Mouse (Mus musculus) liver, embryonic 11.5 days (tissue): Measurements from ENCODE around the gene Dnaic1. TPM values are rescaled to one million over a fixed set of nuclear protein-coding genes. Genes with fewer than 3 reads are reported as not detected.

ENCODE experiments used
- ATAC-seq: fragments of 200-750 bp; cut with Nextera tagmentation; replicated peaks from 2 replicates; pipeline ENCODE4 v1.8.0; 2017; ENCODE audit warnings: moderate number of reproducible peaks, mild to moderate bottlenecking, moderate TSS enrichment, moderate library complexity; ENCODE audit not compliant: low FRiP score
- DNase-seq: peaks from one replicate; pipeline ENCODE4 v3.0.0-alpha.2; 2017; ENCODE audit warnings: low spot score
- H3K27ac ChIP-seq: fragments of 300-500 bp; sonication (generic); 2 replicates; pipeline ENCODE4 v1.5.1; 2014; ENCODE audit warnings: mild to moderate bottlenecking, low read depth, low read length, control low read depth
- H3K27me3 ChIP-seq: fragments of 300-500 bp; sonication (generic); replicated peaks from 2 replicates; pipeline ENCODE4 v1.6.1; 2014; ENCODE audit warnings: low read length, mixed read lengths; ENCODE audit not compliant: control insufficient read depth, insufficient read depth
- H3K36me3 ChIP-seq: fragments of 300-500 bp; sonication (generic); 2 replicates; pipeline ENCODE4 v1.6.1; 2014; ENCODE audit warnings: mild to moderate bottlenecking, low read length, moderate library complexity, mixed read lengths; ENCODE audit not compliant: control insufficient read depth, insufficient read depth
- H3K4me1 ChIP-seq: fragments of 300-500 bp; sonication (generic); replicated peaks from 2 replicates; pipeline ENCODE4 v1.6.1; 2014; ENCODE audit warnings: low read length, mixed read lengths; ENCODE audit not compliant: control insufficient read depth, insufficient read depth
- H3K4me2 ChIP-seq: fragments of 300-500 bp; sonication (generic); 2 replicates; pipeline ENCODE4 v1.6.1; 2014; ENCODE audit warnings: mild to moderate bottlenecking, control low read depth, moderate library complexity
- H3K4me3 ChIP-seq: fragments of 300-500 bp; sonication (generic); 2 replicates; pipeline ENCODE4 v1.5.1; 2014; ENCODE audit warnings: low read depth, low read length, control low read depth
- H3K9ac ChIP-seq: fragments of 300-500 bp; sonication (generic); 2 replicates; pipeline ENCODE4 v1.6.1; 2014; ENCODE audit warnings: low read depth, low read length, control low read depth
- H3K9me3 ChIP-seq: fragments of 300-500 bp; sonication (generic); 2 replicates; pipeline ENCODE4 v1.6.1; 2016; ENCODE audit warnings: low read length, inconsistent platforms, mixed read lengths; ENCODE audit not compliant: control insufficient read depth
- WGBS: fragments of 180-500 bp; shearing (Covaris S2); extraction: QIAGEN DNeasy Blood & Tissue Kit; methylation state at CpG from one replicate; pipeline ENCODE4 v1.1.7; 2014; 5-methylcytosine and 5-hydroxymethylcytosine counted together
- polyA plus RNA-seq: library from polyadenylated mRNA; unstranded; fragments of >200 nt; fragmentation: Nextera tagmentation; extraction: Ambion mirVana; gene quantifications from 2 replicates; pipeline ENCODE4 v1.2.1, GENCODE M21; 2014

The Dnaic1 gene
- polyA plus RNA-seq, 1 experiment from 2014 or later: 1.6 TPM

GRCm38 (mm10) chr4:41671963-41672480, 102.4 kb downstream of the Dnaic1 start:
- DNase-seq (no peak), ATAC-seq (no peak)
- Histone ChIP-seq H3K27me3 (peaks cover 39% of the 10 kb centered on the region), H3K4me3 (no peak overlapping the region), H3K4me2 (no peak overlapping the region), H3K4me1 (peaks cover 17% of the 10 kb centered on the region), H3K9ac (no peak overlapping the region), H3K36me3 (no peaks in the 10 kb centered on the region), H3K9me3 (no peaks in the 10 kb centered on the region), H3K27ac (no peak overlapping the region)
- WGBS: 18% methylated on average over 8 of the region's 8 CpGs

DNA sequence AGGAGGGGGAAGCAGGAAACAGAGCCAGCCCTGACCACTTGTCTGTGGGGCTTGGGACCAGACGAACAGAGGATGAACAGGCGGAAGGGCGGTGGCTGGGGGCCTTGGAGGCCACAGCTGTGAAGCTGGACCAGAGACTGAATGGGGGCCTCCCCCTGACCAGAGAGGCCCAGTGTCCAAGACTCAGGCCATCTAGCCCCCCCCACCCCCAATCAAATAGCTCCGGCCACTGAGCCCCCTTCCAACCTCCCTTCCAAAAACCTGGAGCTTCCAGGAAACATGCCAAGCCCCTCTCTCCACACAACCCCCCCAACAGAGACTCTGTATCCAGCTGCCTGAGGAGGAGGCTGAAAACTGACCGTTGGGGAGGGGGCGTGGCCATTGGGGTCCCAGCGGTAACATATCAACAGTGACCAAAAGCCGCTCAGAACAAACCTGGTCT, 103.0 kb downstream of the Dnaic1 start:
- Histone ChIP-seq H3K9ac (no peak overlapping the region), H3K4me2 (no peak overlapping the region), H3K9me3 (no peaks in the 10 kb centered on the region), H3K36me3 (no peaks in the 10 kb centered on the region), H3K27me3 (peaks cover 39% of the 10 kb centered on the region), H3K4me1 (peaks cover 17% of the 10 kb centered on the region), H3K27ac (no peak overlapping the region), H3K4me3 (no peak overlapping the region)
- DNase-seq (no peak), ATAC-seq (no peak)
- 29% methylated on average over 8 of the region's 8 CpGs for WGBS

- Histone ChIP-seq H3K27me3 (peaks cover 39% of the 10 kb centered on the region), H3K36me3 (no peaks in the 10 kb centered on the region), H3K4me2 (no peak overlapping the region), H3K4me3 (no peak overlapping the region), H3K27ac (no peak overlapping the region), H3K9ac (no peak overlapping the region), H3K4me1 (peaks cover 17% of the 10 kb centered on the region), H3K9me3 (no peaks in the 10 kb centered on the region)
- DNase-seq (no peak), ATAC-seq (no peak)
- WGBS: 65% methylated on average over 19 of the region's 19 CpGs
Measured at GRCm38 (mm10) chr4:41673186-41673585, 103.6 kb downstream of the Dnaic1 start.

GRCm38 (mm10) chr4:41676248-41677005, 106.9 kb downstream of the Dnaic1 start:
- no peak overlapping the region for H3K4me2 ChIP-seq
- peaks cover 37% of the 10 kb centered on the region for H3K27me3 ChIP-seq
- WGBS: 39% methylated on average over 17 of the region's 17 CpGs
- H3K27ac ChIP-seq: no peak overlapping the region; the same call in 1 of the 2 replicates
- no peak overlapping the region for H3K4me3 ChIP-seq
- DNase-seq (no peak), ATAC-seq (no peak)
- no peaks in the 10 kb centered on the region for H3K9me3 ChIP-seq
- no peaks in the 10 kb centered on the region for H3K36me3 ChIP-seq
- H3K4me1 ChIP-seq: peaks cover 26% of the 10 kb centered on the region
- no peak overlapping the region for H3K9ac ChIP-seq

DNA sequence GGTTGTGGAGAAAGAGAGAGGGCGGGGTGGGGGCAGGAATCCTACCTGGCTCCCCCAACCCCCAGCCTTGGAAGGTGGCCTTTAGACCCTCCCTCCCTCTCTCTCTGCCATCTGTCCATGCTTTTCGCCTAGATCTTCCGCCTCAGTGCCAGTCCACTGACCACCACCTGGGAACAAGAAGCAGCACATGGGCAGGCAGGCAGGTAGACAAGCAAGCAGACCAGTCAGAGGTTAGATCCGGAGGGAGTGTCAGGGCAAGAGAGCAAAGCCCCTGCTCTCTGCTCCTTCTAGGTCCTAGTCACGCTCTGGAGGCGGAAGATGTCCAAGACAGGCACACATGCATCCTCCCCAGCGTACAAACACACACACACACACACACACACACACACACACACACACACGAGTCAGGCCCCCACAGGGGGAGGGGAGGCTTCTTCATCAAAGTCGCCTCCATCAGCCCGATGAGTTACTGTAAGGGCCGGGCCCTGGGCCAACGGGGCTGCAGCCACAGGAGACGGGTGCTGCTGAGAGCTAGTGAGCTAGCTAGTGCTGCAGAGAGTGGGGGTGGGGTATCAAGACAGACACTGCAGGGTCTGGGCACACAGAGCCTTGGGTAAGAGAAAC, 107.5 kb downstream of the Dnaic1 start:
- DNase-seq (no peak), ATAC-seq (no peak)
- no peaks in the 10 kb centered on the region for H3K36me3 ChIP-seq
- H3K4me2 ChIP-seq: no peak overlapping the region
- peaks cover 40% of the 10 kb centered on the region for H3K27me3 ChIP-seq
- WGBS: 51% methylated on average over 13 of the region's 13 CpGs
- no peaks in the 10 kb centered on the region for H3K9me3 ChIP-seq
- H3K4me1 ChIP-seq: peaks cover 21% of the 10 kb centered on the region
- H3K9ac ChIP-seq: no peak overlapping the region
- no peak overlapping the region for H3K4me3 ChIP-seq
- H3K27ac ChIP-seq: no peak overlapping the region

- Histone ChIP-seq H3K36me3 (no peaks in the 10 kb centered on the region), H3K9ac (no peak overlapping the region), H3K9me3 (no peaks in the 10 kb centered on the region), H3K27me3 (peaks cover 38% of the 10 kb centered on the region), H3K4me1 (peaks cover 16% of the 10 kb centered on the region), H3K4me3 (no peak overlapping the region), H3K4me2 (no peak overlapping the region), H3K27ac (no peak overlapping the region)
- ATAC-seq (no peak), DNase-seq (no peak)
- WGBS: 61% methylated on average over 6 of the region's 6 CpGs
Measured at GRCm38 (mm10) chr4:41678863-41679262, 109.3 kb downstream of the Dnaic1 start.

GRCm38 (mm10) chr4:41679291-41679690, 109.7 kb downstream of the Dnaic1 start:
- WGBS: 57% methylated on average over 2 of the region's 2 CpGs
- H3K27me3 ChIP-seq: peaks cover 37% of the 10 kb centered on the region
- H3K27ac ChIP-seq: peak overlapping the region; percentile 34; the same call in 1 of the 2 replicates
- no peak for ATAC-seq
- no peaks in the 10 kb centered on the region for H3K9me3 ChIP-seq
- H3K36me3 ChIP-seq: no peaks in the 10 kb centered on the region
- no peak overlapping the region for H3K4me2 ChIP-seq
- H3K4me1 ChIP-seq: peaks cover 16% of the 10 kb centered on the region
- H3K4me3 ChIP-seq: no peak overlapping the region
- no peak overlapping the region for H3K9ac ChIP-seq
- no peak for DNase-seq

DNA sequence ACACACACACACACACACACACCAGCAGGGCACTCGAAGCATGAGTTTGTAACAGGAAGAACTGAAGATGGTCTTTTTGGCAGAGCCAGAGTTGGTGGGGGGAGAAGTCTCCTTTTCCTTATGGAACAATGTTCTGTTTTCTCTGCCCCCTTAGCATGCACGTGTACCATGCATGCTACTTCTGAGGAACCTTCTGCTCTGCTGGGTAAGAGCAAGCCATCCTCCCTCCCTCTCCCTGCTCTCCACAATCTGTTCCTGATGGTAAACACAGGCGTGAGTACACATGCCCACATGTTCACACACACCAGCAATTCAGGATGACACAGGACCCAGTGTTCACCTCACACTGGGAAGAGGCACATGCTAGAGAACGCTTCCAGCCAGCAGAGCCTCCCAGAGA, 111.6 kb downstream of the Dnaic1 start:
- WGBS: 65% methylated on average over 4 of the region's 4 CpGs
- Histone ChIP-seq H3K36me3 (no peaks in the 10 kb centered on the region), H3K4me1 (peaks cover 13% of the 10 kb centered on the region), H3K9me3 (no peaks in the 10 kb centered on the region), H3K4me2 (no peak overlapping the region), H3K4me3 (no peak overlapping the region), H3K27me3 (peaks cover 31% of the 10 kb centered on the region), H3K9ac (no peak overlapping the region), H3K27ac (no peak overlapping the region)
- ATAC-seq (no peak), DNase-seq (no peak)
